ENCODE assay signal across 19 mouse cellular contexts in the genomic region with DNA sequence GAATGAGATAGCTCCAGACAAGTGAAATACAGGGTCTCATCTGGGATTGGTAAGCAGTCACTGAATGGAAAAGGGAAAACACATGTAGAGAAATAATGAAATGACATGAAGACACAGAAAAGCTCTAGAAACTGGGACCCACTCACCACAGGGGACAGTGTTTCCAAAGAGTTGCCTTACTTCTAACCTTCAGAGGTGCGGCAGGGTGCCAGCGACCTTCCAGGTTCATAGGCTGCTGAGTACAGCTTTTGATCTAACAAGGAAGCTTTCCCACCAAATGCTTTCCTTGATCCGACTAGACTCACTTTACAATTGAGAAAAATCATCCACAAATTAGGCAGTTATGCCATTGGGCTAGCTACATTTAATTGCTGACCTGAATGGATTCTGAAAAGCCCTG.
DNase-seq lines count a peak whose midpoint lies in the region; ATAC-seq lines count a peak whose summit lies in the region.
"Had no signal": no experiment of that assay in that cellular context is flagged by ENCODE, and none has a peak within 500 bp of the region (broad histone marks: within the 10 kb centered on the region; RNA-seq: fewer than 3 reads in every experiment).

No protein-coding gene starts in this region.

- peaks cover 10% of the 10 kb centered on the region for H3K36me3 ChIP-seq in hindbrain, embryonic 13.5 days
- H3K36me3 ChIP-seq in hindbrain, embryonic 10.5 days: peaks cover 13% of the 10 kb centered on the region

- H3K9me3 ChIP-seq in hindbrain, embryonic 13.5 days: no peaks in the 10 kb centered on the region
- H3K9me3 ChIP-seq in hindbrain, embryonic 10.5 days: peaks cover 5% of the 10 kb centered on the region; the same call in 1 of the 2 replicates
- H3K9me3 ChIP-seq: heart, embryonic 13.5 days; hindbrain, embryonic 12.5 days had no signal

- peaks cover 16% of the 10 kb centered on the region for H3K4me1 ChIP-seq in hindbrain, embryonic 13.5 days (replicated peaks)
- no peaks in the 10 kb centered on the region for H3K4me1 ChIP-seq in hindbrain, embryonic 10.5 days (replicated peaks)

- ATAC-seq in hindbrain, embryonic 13.5 days (ENCODE audit: low FRiP score): no peak
- ATAC-seq: activated CD4-positive, CD25-positive, alpha-beta regulatory T cell, adult 4 months; hindbrain, postnatal 0 days; Patski had no signal

- peak; percentile 38 for DNase-seq in adrenal gland, postnatal 10 days
- no peak for DNase-seq in adrenal gland, postnatal 4 days (ENCODE audit: low spot score in 2 of 2)
- DNase-seq in hindbrain, embryonic 10.5 days (ENCODE audit: low spot score): no peak
- peak; percentile 60 for DNase-seq in adrenal gland, postnatal 14 days
- DNase-seq in adrenal gland, postnatal 36 days: peak; percentile 42 to 53
- no peak for DNase-seq in lung, postnatal 25 days (ENCODE audit: low spot score)
- DNase-seq: cerebellum, adult 2 months; cerebellum, postnatal 10 days; gastrocnemius, postnatal 36 days; heart, postnatal 36 days; kidney, adult 11 months had no signal

- WGBS in hindbrain, embryonic 13.5 days: 96% methylated on average over 3 of the region's 3 CpGs
- 96% methylated on average over 3 of the region's 3 CpGs for WGBS in hindbrain, embryonic 10.5 days

- no peaks in the 10 kb centered on the region for H3K27me3 ChIP-seq in hindbrain, embryonic 13.5 days
- no peaks in the 10 kb centered on the region for H3K27me3 ChIP-seq in hindbrain, embryonic 10.5 days (ENCODE audit: insufficient read depth, poor library complexity, severe bottlenecking)
- H3K27me3 ChIP-seq: CH12.LX; heart, embryonic 13.5 days; hindbrain, embryonic 12.5 days; Patski had no signal

- no peak overlapping the region for H3K4me3 ChIP-seq in hindbrain, embryonic 13.5 days
- H3K4me3 ChIP-seq in hindbrain, embryonic 10.5 days: no peak overlapping the region
- H3K4me3 ChIP-seq: embryonic facial prominence, embryonic 10.5 days; heart, embryonic 13.5 days; hindbrain, embryonic 12.5 days had no signal

- no peak overlapping the region for H3K4me2 ChIP-seq in hindbrain, embryonic 13.5 days
- H3K4me2 ChIP-seq: heart, embryonic 13.5 days; hindbrain, embryonic 12.5 days had no signal

- H3K27ac ChIP-seq in hindbrain, embryonic 13.5 days: peak overlapping the region; percentile 49; the same call in 1 of the 2 replicates
- H3K27ac ChIP-seq in hindbrain, embryonic 10.5 days: no peak overlapping the region
- H3K27ac ChIP-seq: embryonic facial prominence, embryonic 10.5 days; heart, embryonic 13.5 days; hindbrain, embryonic 12.5 days; hindbrain, postnatal 0 days had no signal

- H3K9ac ChIP-seq in hindbrain, embryonic 13.5 days: no peak overlapping the region
- H3K9ac ChIP-seq: heart, embryonic 13.5 days; hindbrain, embryonic 12.5 days had no signal

Comparison
In these comparisons a context has a peak if more than half of its experiments do, and no peak if none do; other contexts are left out.
1. DNase-seq: peak in adrenal gland, postnatal 10 days (single experiment), adrenal gland, postnatal 14 days (single experiment) and adrenal gland, postnatal 36 days (2 of 2); none in adrenal gland, postnatal 4 days (0 of 2), hindbrain, embryonic 10.5 days (single experiment) and lung, postnatal 25 days (single experiment).